Mouse (Mus musculus) ovary, postnatal 36 days (tissue): ENCODE data around the gene Kmo.
A peak's percentile ranks its signal among the peaks of the same experiment; 100 is the strongest.

Experiments used
- DNase-seq: peaks from one replicate; pipeline ENCODE4 v3.0.0; 2022; ENCODE audit warnings: low spot score, mixed read lengths

The Kmo gene

DNA sequence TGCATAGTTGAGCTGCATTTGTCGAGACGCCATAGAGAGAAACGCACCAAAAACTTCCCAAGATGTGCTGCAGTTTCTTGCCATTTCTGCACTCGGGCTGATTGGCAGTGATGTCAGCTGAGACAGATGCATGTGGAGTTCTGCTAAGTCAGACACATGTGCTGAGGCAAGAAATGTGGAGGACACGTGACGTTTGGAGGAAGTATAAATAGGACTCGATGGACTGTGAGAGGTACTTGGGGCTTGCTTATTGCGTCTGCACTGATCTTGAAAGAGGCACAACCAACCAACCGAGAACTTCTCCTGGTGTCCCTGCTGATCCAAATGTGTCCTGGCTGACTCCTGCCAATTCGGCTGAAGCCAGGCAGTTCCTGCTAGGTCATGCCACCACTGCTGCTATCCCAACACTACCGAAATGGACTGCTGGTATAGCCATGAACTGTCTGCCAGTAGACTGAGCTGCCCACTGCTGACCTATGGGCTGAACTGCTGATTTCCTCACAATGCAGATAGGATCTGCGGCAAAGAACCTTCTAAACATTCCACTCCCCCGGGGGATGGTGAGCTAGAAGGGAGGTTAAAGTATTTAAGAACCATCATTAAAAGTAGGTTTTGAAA lies at the start of gene Kmo:
Gene Kmo, plus strand, starts transcription at position 568 of the 618 bp plus-strand sequence.
- DNase-seq: no peak

DNA sequence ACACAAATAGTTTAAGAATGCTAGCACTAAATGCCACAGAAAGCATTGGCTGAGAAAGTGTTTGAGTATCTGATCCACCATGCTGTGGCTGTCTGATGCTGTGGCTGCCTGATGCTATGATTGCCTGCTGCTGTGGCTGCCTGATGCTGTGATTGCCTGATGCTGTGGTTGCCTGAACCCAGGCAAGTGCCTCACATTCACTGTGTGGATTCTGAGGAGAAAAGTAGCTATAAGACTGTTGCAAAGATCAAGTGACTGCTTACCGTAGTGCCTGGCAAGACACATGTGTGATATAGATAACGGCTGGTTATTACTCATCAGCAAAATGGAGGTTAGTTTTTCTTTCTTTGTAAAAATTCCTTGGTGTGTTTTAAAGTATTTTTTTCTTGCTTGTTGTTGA lies 46.1 kb upstream of the Kmo start:
- DNase-seq: no peak

DNA sequence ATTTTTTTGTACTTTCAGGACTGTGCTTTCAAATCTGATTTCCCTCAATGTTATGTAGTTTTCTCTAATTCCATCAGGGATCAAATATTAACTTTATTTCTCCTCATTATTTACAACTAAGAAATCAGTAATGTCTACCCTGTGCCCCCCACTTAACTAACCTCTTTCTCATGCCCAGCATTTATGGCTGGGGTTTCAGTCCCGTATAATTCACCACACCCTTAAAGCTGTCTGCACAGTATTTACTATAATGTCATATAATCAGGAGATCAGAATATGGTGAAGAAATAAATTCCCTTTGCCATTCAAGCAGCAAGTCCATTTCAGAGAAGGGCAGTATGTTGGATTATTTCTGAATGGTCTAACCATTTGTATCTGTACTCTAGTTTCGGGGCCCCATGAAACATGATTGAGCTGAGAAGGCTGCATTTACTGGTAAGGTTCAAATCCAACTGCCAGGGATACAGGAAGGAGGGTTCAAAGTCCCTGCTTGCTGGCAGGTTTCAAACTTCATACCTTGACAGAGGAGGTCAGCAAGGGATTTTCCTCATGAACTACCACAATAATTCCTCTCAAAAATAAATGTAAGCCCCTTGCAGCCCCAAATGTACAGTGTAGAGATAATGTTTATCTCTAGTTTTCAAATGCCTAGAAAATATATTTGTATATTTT lies 41.6 kb upstream of the Kmo start:
- DNase-seq: no peak

DNA sequence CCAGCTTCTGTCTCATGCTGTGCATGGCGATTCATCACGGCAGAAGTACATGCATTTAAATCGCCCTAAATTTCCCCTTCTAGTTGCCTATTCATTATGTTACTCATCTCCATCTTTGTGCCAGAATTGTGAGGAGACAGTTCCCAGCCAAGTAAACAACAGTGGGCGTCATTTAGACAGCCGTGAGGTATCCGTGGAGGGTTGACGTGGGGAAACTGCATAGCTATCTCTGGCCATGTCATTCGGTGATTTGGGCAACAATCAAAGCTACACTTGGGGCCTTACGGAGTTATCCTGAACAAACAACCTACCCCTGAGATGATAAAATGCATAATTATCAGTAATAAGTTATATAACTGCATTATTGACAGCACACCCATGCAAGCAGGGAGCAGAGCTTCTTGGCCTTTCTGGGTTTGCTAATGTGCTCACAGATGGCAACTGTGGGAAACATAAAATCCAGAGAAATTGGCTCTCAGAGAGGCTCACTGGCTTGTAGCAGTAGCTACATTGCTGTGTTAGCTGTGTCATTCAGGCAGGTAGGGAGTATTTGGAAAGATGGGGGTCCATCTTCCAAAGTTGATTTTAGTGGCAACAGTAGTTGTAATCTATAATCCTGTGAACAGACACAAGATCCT lies 40.5 kb upstream of the Kmo start:
- no peak for DNase-seq

DNA sequence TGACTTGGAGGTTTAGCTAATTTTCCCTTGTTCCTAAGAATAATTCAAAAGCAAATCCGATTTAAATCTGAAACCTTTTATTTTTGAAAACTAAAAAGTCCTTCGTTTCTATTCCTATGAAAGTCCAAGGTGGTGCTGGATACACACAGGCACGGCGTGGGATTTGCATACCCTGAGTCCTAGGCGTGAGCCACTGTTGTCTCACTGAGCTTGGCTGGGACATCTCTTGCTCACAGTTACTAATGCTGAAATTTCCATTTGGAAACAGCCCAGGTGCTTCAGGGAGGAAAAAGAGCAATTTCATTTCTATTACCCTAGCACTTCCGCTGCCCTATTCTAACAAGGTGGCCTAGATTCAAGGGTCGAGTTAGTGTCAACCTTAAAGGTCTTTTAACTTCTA lies 39.8 kb upstream of the Kmo start:
- DNase-seq: no peak

DNA sequence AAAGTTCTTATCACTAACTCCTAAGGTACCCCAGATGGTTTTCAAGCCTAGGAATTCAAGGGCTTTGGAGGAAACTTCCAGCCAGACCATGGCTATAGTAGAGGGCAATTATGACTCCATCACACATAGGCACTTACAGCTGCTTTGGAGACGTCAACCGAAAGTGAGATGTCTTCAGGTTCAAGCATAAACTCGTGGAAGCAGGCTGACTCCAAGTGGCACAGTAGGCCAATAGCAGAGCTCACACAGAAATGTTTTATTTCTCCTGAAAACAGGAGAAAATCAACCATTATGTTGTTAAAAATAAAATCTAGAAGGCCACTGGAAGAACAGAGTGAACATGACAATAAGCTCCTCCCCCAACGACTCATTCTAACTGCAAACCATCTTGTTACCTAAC lies 37.4 kb upstream of the Kmo start:
- DNase-seq: no peak

DNA sequence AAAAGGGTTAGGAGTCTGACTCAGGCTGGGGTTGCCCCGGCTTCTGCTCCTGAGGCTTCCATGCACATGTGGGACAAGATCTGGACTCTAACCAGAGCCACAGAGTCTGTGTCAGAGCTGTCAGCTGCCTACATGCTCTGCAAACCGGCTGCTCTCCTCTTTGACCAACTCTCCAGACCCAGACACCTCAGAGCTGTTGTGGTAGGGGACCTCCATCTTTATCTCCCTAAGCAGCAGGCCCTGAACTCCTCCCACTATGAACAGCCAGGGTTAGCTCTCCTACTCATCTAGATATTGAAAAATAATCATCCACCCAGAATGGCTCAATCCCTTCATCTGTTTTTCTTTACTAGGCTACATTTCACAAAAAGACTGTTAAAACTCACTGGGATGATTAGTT lies 34.9 kb upstream of the Kmo start:
- DNase-seq: no peak

DNA sequence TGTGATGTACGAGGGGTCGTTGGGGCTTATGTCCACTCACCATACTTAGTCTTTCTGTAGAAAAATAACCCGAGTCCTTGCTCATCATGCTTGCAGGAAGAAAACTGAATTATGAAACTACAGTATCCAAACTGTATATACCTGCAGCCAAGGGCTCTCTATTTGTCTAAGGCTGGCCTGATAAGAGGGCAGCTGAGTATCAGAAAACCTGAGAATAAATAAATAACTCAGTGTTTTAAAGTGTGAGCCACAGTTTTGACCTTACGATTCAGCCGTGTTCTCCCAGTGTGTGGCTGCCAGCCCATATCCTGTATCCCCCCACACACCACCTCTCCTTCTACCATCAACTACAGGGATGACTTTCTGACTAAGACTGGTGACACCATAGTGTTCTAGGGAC lies 33.5 kb upstream of the Kmo start:
- no peak for DNase-seq

DNA sequence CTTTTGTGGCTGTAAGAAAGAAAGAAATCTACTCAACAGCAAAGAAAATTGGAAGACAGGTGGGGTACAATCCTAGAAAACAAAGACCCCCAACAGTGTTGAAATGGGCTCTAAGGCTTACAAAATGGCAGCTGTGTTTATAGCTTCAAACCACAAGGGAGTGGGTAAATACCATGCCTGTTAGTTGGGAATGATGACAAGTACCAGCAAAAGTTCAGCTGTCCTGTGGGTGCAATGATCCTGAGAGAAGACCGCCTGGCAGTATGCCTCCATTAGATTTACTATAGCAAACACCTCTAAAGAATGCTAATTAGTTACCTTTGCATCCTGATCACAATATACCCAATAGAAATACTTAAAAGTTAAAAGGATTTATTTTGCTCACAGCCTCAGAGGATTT lies 27.3 kb upstream of the Kmo start:
- no peak for DNase-seq

DNA sequence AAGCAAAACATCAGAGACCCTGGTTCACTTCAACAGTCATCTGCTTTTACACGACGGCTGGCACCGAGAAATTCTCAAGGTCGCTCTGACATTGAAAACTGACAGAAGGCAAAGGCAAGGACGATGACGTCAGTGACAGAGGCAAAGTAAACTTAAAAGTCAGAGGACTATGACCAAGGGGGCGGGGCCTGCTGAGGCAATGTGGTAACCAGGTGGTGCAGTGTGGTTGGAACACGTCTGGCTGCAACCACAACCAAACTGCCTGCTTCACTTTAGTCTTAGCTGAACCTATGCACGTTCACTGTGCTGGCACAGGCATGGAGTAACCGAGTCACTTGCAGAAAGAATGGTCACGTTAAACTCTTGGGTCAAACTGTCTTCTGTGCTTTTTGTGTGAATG lies 17.9 kb upstream of the Kmo start:
- no peak for DNase-seq

DNA sequence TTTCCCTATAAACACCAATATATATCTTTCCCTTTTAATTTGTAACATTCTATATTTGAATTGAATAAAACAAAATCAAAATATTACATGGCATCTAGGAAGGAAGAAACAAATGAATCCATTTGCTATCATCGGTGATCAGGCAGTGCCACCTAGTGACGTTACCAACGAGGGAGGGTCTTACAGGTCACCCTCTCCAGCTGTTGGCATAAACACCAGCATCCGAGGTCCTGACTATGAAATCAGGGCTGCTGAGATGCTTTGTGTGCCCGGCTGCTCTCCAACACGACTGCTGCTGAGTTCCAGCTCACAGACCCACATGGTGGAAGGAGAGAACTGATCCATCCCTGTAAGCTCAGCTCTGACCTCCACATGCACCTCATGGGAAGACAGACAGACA lies 16.8 kb upstream of the Kmo start:
- DNase-seq: no peak

DNA sequence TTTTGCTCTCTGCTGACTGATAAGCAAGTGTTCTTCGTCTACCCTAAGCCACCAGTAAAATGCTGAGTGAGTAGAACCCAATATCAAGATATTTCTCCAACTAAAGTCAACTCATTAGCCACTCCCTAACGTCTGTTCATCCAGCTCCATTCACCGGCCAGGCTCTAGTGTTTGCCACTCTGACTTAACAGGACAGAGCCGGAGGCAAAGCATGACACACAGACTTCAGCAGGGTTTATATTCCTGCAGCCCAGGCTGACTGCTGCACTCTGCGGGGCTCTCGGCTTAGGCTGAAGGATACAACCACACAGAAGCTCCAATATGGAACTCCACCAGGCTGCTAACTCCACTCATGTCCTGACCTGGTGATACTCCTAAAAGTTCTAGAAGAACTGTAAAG lies 12.9 kb upstream of the Kmo start:
- no peak for DNase-seq

DNA sequence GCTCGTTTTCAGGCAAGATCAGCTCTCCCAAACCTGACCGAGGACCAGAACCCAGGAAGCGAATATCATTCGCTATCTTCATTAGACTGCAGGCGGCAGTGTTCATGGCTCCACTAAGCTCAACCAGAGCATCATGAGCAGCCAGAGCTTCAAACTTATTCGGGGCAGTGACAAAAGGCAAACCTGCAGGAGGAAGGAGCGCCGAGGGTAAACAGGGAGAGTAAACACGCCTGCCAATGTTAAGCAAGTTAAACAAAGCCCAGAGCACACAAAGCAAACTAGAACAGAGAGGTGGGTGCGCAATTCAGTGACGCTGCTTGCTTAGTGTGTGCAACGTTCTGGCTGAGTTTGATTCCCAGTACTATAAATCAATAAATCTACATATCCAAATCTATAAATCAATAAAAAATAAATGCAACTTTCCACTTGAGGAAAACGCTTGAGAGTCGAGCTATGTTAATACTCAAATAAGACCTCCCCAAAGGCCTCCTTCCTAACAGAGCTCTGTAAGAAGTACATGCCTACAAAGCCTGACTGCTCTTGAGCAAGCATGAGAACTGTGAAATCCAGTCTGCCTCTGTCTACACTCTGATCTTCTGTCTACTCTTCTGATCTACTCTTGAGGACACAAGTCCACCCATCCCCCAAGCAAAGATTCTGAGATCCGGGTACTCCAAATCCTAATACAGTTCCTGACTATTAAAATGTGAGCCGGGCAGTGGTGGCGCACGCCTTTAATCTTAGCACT lies 12.2 kb upstream of the Kmo start:
- DNase-seq: no peak

DNA sequence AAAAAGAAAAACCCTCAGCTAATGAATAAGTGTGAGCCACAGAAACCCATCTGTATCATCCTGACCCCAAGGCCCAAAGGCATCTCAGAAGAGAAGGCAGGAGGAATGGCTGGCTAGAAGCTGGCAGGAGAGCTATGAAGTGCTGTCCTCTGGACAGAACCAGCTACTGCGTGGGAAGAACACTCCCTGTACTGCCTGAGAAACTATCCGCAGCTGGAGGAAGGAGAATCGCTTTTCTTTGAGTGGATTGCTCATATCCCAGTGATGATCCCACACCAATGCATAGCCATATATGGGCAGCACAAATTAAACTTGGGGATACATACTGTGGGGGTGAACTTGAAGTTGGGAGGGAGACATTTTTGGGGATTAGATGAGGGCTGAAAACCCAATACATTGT lies 11.5 kb upstream of the Kmo start:
- no peak for DNase-seq

DNA sequence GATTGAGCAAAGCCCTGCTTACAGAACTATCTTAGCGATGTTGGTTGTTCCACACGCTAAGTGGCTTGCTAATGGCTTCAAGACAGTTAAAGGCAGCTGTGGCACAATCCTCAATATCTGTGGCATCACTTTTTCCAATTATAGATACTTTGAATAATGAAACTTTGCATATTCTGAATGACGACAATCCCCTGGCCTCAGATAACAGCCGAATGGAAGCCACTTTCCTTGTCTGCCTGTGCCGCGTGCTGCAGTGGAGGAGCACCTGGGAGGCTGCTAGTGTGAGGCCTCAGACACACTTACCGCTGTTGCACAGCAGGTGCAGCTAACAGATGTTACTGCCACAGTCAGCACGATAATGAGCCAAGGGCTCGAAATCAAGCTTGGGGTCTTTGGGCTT lies 5.2 kb upstream of the Kmo start:
- DNase-seq: no peak

DNA sequence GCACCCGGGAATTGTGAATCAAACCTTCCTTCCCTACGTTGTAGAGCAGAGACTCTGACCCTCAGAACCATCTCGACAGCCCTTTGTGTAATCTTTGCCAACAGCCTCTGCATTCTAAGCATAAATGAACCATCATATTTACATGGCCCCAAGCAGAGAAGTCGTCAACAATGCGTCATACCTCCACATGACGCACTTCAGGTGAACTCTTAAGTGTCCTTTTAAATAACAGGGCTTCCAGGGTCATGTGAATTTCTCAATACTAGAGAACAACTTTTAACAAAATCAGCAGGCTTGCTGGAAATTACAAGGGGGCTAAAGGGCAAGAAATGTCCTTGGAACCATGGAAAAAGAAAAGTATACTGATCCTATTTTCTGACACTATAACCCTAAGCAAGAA lies 3.5 kb downstream of the Kmo start:
- DNase-seq: no peak

DNA sequence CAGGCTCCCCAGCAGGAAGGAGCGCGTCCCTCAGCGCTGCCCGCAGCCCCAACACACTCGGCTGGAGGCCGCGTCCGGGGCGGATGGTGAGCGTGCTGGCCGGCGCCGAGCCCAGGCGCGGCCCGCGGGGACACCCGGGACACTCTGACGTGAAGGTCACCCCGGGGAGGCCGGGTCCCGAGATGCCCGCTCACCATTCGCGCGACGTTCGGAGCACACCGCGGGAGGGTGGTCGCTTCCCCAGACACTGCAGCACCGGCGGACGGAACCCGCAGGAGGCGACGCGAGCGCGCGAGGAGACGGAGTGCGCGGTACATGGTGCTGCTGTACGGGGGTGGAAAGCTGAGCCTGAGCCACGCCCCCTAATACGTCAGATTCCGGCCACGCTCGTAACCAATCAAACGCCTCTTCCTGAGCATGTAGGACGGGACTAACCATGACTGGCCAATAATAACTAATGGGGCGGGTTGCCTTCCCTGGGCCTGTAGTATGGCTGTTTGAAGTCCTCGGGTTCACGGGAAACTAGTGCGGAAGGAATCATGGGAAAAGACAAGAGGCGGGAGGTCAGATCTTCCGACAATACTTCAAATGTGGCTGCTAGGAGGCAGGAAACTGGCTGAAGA lies 5.2 kb downstream of the Kmo start, which contains the start of gene Fh1:
Gene Fh1, minus strand, starts transcription at position 379 of the 623 bp plus-strand sequence.
- DNase-seq: peak; percentile 92

DNA sequence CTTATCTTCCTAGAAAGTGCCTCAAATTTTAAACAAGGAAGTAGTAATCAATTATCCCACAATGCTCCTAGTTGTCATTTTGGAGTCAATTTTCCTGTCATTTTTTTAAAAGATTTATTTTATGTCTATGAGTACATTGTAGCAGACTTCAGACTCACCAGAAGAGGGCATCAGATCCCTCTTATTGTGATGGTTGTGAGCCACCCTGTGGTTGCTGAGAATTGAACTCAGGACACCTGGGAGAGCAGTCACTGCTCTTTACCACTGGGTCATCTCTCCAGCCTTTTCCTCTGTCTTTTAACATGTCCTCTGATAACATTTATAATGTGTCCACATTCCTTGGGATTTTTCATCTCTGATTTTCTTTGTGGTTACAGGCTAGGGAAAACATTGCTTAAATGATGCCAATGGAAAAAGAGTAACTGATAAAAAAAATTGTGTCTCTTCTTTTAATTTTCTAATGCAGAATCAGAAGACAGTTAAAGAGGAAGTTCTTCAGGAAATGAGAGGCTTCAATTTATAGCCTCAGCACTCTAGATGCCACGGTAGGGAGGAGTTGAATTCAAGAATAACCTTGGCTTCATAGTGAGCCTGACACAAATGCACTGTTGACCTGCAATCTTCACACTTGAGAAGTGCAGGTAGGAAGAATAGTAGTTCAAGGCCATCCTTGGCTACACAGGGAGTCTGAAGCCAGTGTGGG lies 6.0 kb downstream of the Kmo start:
- no peak for DNase-seq

DNA sequence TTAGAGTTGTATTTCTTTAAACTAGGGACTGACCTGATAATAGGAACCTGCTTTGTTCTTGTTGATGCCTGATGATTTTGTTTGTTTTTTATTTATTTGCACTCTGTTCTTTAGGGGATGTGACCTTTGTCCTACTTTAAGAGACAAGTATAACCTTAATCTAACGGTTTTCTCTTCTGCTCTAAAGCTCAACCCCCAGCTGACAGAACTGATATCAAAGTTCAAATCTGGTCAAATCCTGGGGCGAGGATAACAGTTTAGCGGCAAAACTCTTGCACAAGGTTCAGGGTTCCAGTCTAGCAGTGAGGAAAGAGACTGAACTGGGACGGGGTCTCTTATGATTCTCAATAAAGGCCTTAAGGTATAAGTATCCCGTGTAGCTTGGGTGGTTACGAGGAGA lies 9.1 kb downstream of the Kmo start:
- DNase-seq: no peak

DNA sequence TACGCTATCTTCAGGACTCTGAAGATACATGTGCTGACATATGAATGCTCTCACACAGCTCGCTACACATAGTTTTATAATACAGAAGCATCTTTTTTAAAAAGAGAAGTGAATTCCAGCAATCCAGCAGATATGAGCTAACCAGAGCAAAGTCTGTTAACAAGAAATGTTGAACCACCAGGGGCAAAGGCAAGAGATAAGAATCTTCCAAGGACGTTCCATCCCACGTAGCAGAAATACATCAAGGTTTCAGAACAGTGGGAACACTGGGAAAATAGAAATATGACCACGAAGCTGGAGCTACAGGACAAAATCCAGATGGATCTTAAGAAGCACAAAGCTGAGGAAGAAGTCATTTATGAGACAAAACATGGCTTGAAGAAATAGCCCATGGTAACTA lies 10.2 kb downstream of the Kmo start:
- DNase-seq: no peak

DNA sequence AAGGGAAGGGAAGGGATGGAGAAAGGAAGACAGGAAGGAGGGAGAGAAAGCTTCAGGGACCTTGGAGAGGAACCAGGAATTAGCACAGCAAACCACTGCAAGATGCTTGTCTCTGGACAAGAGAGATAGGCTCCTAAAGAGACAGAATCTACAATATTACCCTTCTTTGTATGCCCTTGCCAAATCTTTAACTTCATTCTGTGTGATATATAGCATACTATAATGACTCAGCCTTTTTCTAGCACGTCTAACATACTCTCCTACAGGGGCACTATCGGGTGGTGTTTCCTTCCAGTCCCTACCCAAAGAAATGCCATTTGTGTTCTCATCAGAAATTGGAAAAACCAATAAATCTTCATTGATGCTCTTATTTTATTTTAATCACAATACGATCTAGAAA lies 10.9 kb downstream of the Kmo start:
- no peak for DNase-seq

DNA sequence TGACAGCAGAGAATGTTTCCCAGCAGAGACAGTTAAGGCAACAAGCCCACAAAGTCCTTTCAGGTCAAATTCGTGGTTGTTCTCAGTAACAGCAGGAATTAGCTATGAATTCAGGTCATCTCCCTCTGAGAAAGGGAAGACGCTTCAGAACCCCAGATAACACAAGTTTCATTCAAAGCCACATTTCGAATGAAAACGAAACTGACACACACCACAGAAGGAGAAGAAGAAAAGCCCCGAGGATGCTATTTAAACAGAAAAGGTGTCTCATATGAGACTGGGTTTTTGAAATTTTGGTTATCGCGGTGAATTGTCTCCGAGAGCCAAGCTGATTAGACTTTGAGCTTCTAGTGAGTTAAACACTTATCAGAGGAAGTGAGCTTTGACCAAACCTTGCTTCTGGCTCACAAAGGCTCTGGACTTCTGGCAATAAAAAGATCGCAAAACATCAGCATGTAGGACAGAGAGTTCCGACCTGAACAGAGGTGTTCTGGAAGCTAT lies 11.6 kb downstream of the Kmo start:
- no peak for DNase-seq
